Mouse (Mus musculus) stomach, postnatal 0 days (tissue): Measurements from ENCODE around the gene Zfp286. TPM values are rescaled to one million over a fixed set of nuclear protein-coding genes. Genes with fewer than 3 reads are reported as not detected.

Experiments
- ATAC-seq: fragments of 200-750 bp; cut with Nextera tagmentation; 2 replicates; pipeline ENCODE4 v1.8.0; 2017; ENCODE audit not compliant: low FRiP score, low TSS enrichment
- DNase-seq: peaks from one replicate; pipeline ENCODE4 v3.0.0-alpha.2; 2016; ENCODE audit warnings: low spot score
- H3K27ac ChIP-seq: fragments of 300-500 bp; sonication (generic); replicated peaks from 2 replicates; pipeline ENCODE4 v1.5.1; 2014; ENCODE audit warnings: mild to moderate bottlenecking, control low read depth
- H3K27me3 ChIP-seq: fragments of 300-500 bp; sonication (generic); 2 replicates; pipeline ENCODE4 v1.6.1; 2014; ENCODE audit warnings: low read length; ENCODE audit not compliant: control insufficient read depth, insufficient read depth
- H3K36me3 ChIP-seq: fragments of 300-500 bp; sonication (generic); 2 replicates; pipeline ENCODE4 v1.6.1; 2014; ENCODE audit warnings: low read length, mixed read lengths; ENCODE audit not compliant: control insufficient read depth, insufficient read depth
- H3K4me1 ChIP-seq: fragments of 300-500 bp; sonication (generic); replicated peaks from 2 replicates; pipeline ENCODE4 v1.6.1; 2014; ENCODE audit warnings: antibody characterized with exemption; ENCODE audit not compliant: control insufficient read depth, insufficient read depth
- H3K4me2 ChIP-seq: fragments of 300-500 bp; sonication (generic); replicated peaks from 2 replicates; pipeline ENCODE4 v1.6.1; 2014; ENCODE audit warnings: low read depth, mild to moderate bottlenecking, control low read depth, moderate library complexity
- H3K4me3 ChIP-seq: fragments of 300-500 bp; sonication (generic); 2 replicates; pipeline ENCODE4 v1.5.1; 2014; ENCODE audit warnings: low read depth, low read length, control low read depth
- H3K9ac ChIP-seq: fragments of 300-500 bp; sonication (generic); 2 replicates; pipeline ENCODE4 v1.6.1; 2014; ENCODE audit warnings: mild to moderate bottlenecking, low read length, control low read depth, mixed read lengths
- H3K9me3 ChIP-seq: fragments of 300-500 bp; sonication (generic); 2 replicates; pipeline ENCODE4 v1.6.1; 2016; ENCODE audit warnings: low read length; ENCODE audit not compliant: control insufficient read depth
- CTCF ChIP-seq: IDR thresholded peaks from 2 replicates; pipeline ENCODE4 v1.5.1; 2016; ENCODE audit warnings: antibody characterized with exemption, low read depth, mild to moderate bottlenecking, moderate library complexity
- EP300 ChIP-seq: optimal IDR thresholded peaks from 2 replicates; pipeline ENCODE3; 2016; ENCODE audit warnings: antibody characterized with exemption
- WGBS: fragments of 180-500 bp; shearing (Covaris S2); extraction: QIAGEN DNeasy Blood & Tissue Kit; methylation state at CpG from one replicate; pipeline ENCODE4 v1.1.7; 2014; 5-methylcytosine and 5-hydroxymethylcytosine counted together
- polyA plus RNA-seq: library from polyadenylated mRNA; unstranded; fragments of >200 nt; fragmentation: Nextera tagmentation; extraction: Ambion mirVana; gene quantifications from 2 replicates; pipeline ENCODE4 v1.2.1, GENCODE M21; 2015

Gene Zfp286
- polyA plus RNA-seq, 1 experiment from 2014 or later, result 4.6 TPM

DNA sequence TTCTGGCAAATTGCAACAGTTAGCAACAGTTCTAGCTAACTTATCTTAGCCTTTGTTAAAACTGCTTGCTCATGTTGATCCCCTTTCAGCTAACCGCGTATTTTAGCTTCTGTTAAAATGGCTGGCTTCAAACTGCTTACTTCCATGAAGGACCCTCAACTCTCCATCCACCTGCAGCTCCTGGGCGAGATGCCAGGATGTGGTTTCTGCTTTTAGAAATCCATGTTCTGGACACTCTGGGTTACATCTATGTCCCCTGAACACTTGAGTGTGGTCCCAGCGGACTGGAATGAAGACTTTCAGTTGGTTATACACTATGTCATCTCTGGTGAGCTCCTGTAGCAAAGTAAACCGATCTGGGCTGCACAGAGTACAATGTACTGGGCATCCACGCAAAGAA lies 23.0 kb upstream of the Zfp286 start:
- H3K9ac ChIP-seq, result no peak overlapping the region
- no peaks in the 10 kb centered on the region for H3K9me3 ChIP-seq
- TF ChIP-seq EP300 (no peak), CTCF (no peak)
- DNase-seq, result no peak
- H3K4me1 ChIP-seq, result no peaks in the 10 kb centered on the region
- no peak overlapping the region for H3K4me3 ChIP-seq
- WGBS, result 84% methylated on average over 6 of the region's 6 CpGs
- H3K27me3 ChIP-seq, result no peaks in the 10 kb centered on the region
- no peaks in the 10 kb centered on the region for H3K36me3 ChIP-seq
- no peak for ATAC-seq
- no peak overlapping the region for H3K4me2 ChIP-seq
- H3K27ac ChIP-seq, result no peak overlapping the region

- Histone ChIP-seq H3K4me2 (no peak overlapping the region), H3K27ac (no peak overlapping the region), H3K4me3 (no peak overlapping the region), H3K9ac (no peak overlapping the region), H3K36me3 (no peaks in the 10 kb centered on the region), H3K4me1 (no peaks in the 10 kb centered on the region), H3K9me3 (no peaks in the 10 kb centered on the region), H3K27me3 (no peaks in the 10 kb centered on the region)
- DNase-seq, result peak; percentile 46
- WGBS, result 79% methylated on average over 4 of the region's 4 CpGs
- no peak for TF ChIP-seq EP300
- peak; percentile 75 for TF ChIP-seq CTCF
- ATAC-seq, result no peak
Observed at GRCm38 (mm10) chr11:62809201-62809600, 19.9 kb upstream of the Zfp286 start.

GRCm38 (mm10) chr11:62807965-62808364 lies 18.7 kb upstream of the Zfp286 start:
- Histone ChIP-seq H3K27ac (no peak overlapping the region), H3K4me3 (no peak overlapping the region), H3K9ac (no peak overlapping the region), H3K9me3 (no peaks in the 10 kb centered on the region), H3K4me1 (no peaks in the 10 kb centered on the region), H3K27me3 (no peaks in the 10 kb centered on the region), H3K36me3 (no peaks in the 10 kb centered on the region), H3K4me2 (no peak overlapping the region)
- 89% methylated on average over 2 of the region's 2 CpGs for WGBS
- DNase-seq (no peak), ATAC-seq (no peak)
- TF ChIP-seq CTCF, result no peak
- no peak for TF ChIP-seq EP300

DNA sequence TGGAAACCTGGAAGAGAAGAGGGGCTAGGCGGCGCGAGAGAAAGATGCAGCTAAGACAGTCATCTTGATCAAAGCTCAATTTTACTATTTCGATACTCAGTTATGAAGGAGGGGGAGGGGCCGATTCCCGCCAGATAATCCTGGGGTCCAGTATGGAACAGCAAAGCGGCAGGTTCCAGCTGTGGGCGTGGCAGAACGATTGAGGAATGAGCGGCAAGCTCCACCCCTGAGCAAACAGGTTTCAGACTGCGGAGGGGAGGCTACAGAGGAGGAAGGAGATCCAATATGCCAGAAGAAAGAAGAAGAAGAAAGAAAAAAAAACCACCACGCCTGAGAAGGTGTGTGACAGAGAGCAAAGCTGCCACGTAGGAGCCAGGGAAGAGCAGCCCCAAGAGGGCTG lies 14.9 kb upstream of the Zfp286 start:
- no peak overlapping the region for H3K4me3 ChIP-seq
- no peak overlapping the region for H3K9ac ChIP-seq
- 45% methylated on average over 13 of the region's 13 CpGs for WGBS
- TF ChIP-seq EP300, result no peak
- H3K4me2 ChIP-seq, result 0 out of 2 replicates have a peak overlapping the region, but pooled peaks have one; percentile 1
- H3K27ac ChIP-seq, result no peak overlapping the region
- no peaks in the 10 kb centered on the region for H3K9me3 ChIP-seq
- no peaks in the 10 kb centered on the region for H3K27me3 ChIP-seq
- DNase-seq, result peak; percentile 46
- H3K36me3 ChIP-seq, result no peaks in the 10 kb centered on the region
- no peak for ATAC-seq
- no peaks in the 10 kb centered on the region for H3K4me1 ChIP-seq

DNA sequence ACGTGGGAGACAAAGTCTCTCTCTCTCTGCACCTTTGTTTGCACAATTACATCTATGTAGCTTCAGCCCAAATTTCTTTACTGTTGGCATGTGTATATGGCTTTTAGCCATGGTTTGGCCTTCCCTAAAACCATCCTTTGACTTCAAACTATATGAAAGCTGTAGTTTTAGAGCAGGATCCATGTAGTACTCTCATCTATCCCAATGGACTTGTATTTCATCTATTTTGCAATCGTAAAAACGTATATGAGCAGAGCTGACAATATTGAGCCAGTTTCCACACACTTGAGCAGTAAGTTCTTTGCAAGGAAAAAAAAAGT lies 315 bp upstream of the Zfp286 start:
- no peak for DNase-seq
- peak; percentile 67 for TF ChIP-seq EP300
- no peak for TF ChIP-seq CTCF
- no peaks in the 10 kb centered on the region for H3K36me3 ChIP-seq
- peak overlapping the region; percentile 68; the same call in 1 of the 2 replicates for H3K9ac ChIP-seq
- peak overlapping the region; percentile 80 for H3K4me2 ChIP-seq
- H3K9me3 ChIP-seq, result no peaks in the 10 kb centered on the region
- 50% methylated on average over 3 of the region's 3 CpGs for WGBS
- H3K27ac ChIP-seq, result no peak overlapping the region
- no peaks in the 10 kb centered on the region for H3K27me3 ChIP-seq
- H3K4me3 ChIP-seq, result peak overlapping the region; percentile 44
- peaks cover 5% of the 10 kb centered on the region; the same call in 1 of the 2 replicates for H3K4me1 ChIP-seq
- 0 out of 2 replicates have a peak, but pooled peaks have one; percentile 51 for ATAC-seq

DNA sequence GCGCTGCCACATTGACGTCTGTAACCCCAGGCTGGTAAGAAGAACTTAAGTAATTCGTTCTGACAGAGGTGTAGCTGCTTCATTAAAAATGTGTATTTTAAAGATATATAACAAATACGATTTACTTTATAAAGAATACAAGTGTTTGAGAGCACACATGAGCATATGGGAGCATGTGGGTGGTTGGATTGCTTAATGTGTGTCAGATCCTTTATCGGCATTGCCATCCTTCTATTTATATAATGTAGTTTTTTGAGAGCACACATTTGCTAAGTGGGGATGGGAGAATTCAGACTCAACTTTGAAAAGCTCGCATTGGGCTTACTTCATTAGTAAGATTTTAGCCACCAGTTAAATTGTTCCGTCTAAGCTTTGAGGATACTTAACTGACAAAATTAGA lies 12.8 kb downstream of the Zfp286 start:
- Histone ChIP-seq H3K4me2 (no peak overlapping the region), H3K4me3 (no peak overlapping the region), H3K36me3 (peaks cover 11% of the 10 kb centered on the region), H3K27me3 (no peaks in the 10 kb centered on the region), H3K27ac (no peak overlapping the region), H3K9ac (no peak overlapping the region), H3K9me3 (peaks cover 21% of the 10 kb centered on the region), H3K4me1 (no peaks in the 10 kb centered on the region)
- ATAC-seq (no peak), DNase-seq (no peak)
- TF ChIP-seq CTCF, result no peak
- TF ChIP-seq EP300, result no peak
- 95% methylated on average over 7 of the region's 7 CpGs for WGBS
